Mouse (Mus musculus) liver, postnatal 0 days (tissue): Measurements from ENCODE around the gene Gadd45b.

Experiments used
- CTCF ChIP-seq: sonication (generic); IDR thresholded peaks from 2 replicates; pipeline ENCODE4 v1.5.1; 2016; ENCODE audit warnings: antibody characterized with exemption, low read depth
- EP300 ChIP-seq: IDR thresholded peaks from 2 replicates; pipeline ENCODE4 v1.6.1; 2016; ENCODE audit warnings: antibody characterized with exemption, low read depth, mild to moderate bottlenecking

- TF ChIP-seq CTCF (no peak), EP300 (no peak)
These were observed 9.8 kb downstream of the Gadd45b start for GRCm38 (mm10) chr10:80939671-80940070.
